12 mouse cellular contexts compared by ENCODE assay signal in the genomic region with DNA sequence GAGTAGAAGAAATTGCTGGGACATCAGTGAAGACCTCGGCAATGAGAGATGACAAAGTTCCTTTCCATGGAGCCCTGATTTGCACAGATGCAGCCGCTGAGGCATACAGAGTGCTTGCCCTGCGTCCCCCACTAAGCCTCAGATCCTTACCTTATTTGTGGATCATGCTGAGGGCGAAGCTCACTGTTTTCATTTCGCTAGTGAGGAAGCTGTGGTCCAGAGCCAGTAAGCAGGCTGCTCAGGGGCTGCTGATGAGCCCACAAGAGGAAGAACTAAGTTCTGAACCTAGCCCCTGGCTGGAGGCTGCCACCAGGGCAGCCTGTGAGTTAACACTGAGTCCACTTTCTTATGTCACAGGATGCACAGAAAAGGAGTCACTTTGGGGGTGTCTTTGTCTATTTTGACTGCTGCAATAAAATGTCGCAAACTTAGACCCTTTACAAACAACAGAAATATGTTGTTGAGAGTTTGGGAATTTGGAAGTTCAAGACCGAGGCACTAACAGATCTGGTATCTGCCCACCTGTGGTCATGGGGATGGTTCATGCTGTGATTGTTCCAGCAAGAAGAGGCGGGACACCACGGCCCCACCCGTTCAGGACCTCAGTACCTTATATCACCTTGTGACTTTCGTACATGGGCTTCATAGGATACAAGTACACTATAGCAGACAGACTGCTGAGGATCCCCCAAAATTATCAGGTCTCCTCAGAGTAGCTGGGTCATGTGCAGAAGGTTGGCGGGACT.
DNase-seq lines count a peak whose midpoint lies in the region; ATAC-seq lines count a peak whose summit lies in the region.
"Had no signal": no experiment of that assay in that cellular context is flagged by ENCODE, and none has a peak within 500 bp of the region (broad histone marks: within the 10 kb centered on the region; RNA-seq: fewer than 3 reads in every experiment).

No protein-coding gene starts in this region.

- H3K4me2 ChIP-seq in heart, embryonic 13.5 days: no peak overlapping the region
- H3K4me2 ChIP-seq in liver, embryonic 16.5 days (ENCODE audit: low read depth, low read length): 0 out of 2 replicates have a peak overlapping the region, but pooled peaks have one; percentile 22
- H3K4me2 ChIP-seq in forebrain, embryonic 11.5 days (ENCODE audit: low read depth, low read length, severe bottlenecking): no peak overlapping the region
- H3K4me2 ChIP-seq: hindbrain, embryonic 12.5 days; neural tube, embryonic 15.5 days had no signal

- no peak for ATAC-seq in heart, embryonic 13.5 days (ENCODE audit: extremely low read depth, insufficient number of reproducible peaks, low FRiP score, low TSS enrichment)
- ATAC-seq in liver, embryonic 16.5 days (ENCODE audit: low read depth): peak; percentile 12; the same call in 1 of the 2 replicates
- no peak for ATAC-seq in forebrain, embryonic 11.5 days (replicated peaks; ENCODE audit: low FRiP score)

- H3K4me3 ChIP-seq in heart, embryonic 13.5 days: no peak overlapping the region
- no peak overlapping the region for H3K4me3 ChIP-seq in embryonic facial prominence, embryonic 10.5 days
- H3K4me3 ChIP-seq in liver, embryonic 16.5 days (ENCODE audit: low read depth, low read length): no peak overlapping the region
- H3K4me3 ChIP-seq in forebrain, embryonic 11.5 days (ENCODE audit: low read depth, low read length): no peak overlapping the region
- H3K4me3 ChIP-seq: hindbrain, embryonic 12.5 days; neural tube, embryonic 15.5 days had no signal

- peak overlapping the region; percentile 41; the same call in 1 of the 2 replicates for H3K27ac ChIP-seq in heart, embryonic 13.5 days (replicated peaks)
- peak overlapping the region; percentile 57 for H3K27ac ChIP-seq in embryonic facial prominence, embryonic 10.5 days (replicated peaks)
- peak overlapping the region; percentile 77 for H3K27ac ChIP-seq in liver, embryonic 16.5 days (ENCODE audit: low read length)
- H3K27ac ChIP-seq in forebrain, embryonic 11.5 days (ENCODE audit: low read depth, low read length): no peak overlapping the region
- H3K27ac ChIP-seq: hindbrain, embryonic 12.5 days; neural tube, embryonic 15.5 days had no signal

- no peak for DNase-seq in heart, postnatal 36 days
- DNase-seq in 416B (ENCODE audit: low read depth): peak; percentile 49
- no peak for DNase-seq in embryonic facial prominence, embryonic 10.5 days (ENCODE audit: low spot score)
- DNase-seq in forebrain, embryonic 11.5 days (ENCODE audit: low spot score): no peak
- DNase-seq in layer of hippocampus, postnatal 14 days (ENCODE audit: low spot score in 2 of 2): no peak
- DNase-seq in gastrocnemius, adult 8-10 months (ENCODE audit: low spot score in 2 of 2): no peak
- DNase-seq: thymus, postnatal 25 days had no signal

- H3K9me3 ChIP-seq in heart, embryonic 13.5 days: no peaks in the 10 kb centered on the region
- H3K9me3 ChIP-seq in embryonic facial prominence, embryonic 10.5 days: peaks cover 4% of the 10 kb centered on the region; the same call in 1 of the 2 replicates
- H3K9me3 ChIP-seq in liver, embryonic 16.5 days (replicated peaks; ENCODE audit: control insufficient read depth, low read length): no peaks in the 10 kb centered on the region
- no peaks in the 10 kb centered on the region; the same call in 1 of the 2 replicates for H3K9me3 ChIP-seq in forebrain, embryonic 11.5 days (ENCODE audit: control insufficient read depth, low read length)
- H3K9me3 ChIP-seq: G1E; neural tube, embryonic 15.5 days had no signal

- H3K36me3 ChIP-seq in heart, embryonic 13.5 days: no peaks in the 10 kb centered on the region
- H3K36me3 ChIP-seq in embryonic facial prominence, embryonic 10.5 days (replicated peaks): no peaks in the 10 kb centered on the region
- no peaks in the 10 kb centered on the region for H3K36me3 ChIP-seq in liver, embryonic 16.5 days (ENCODE audit: control insufficient read depth, insufficient read depth)
- H3K36me3 ChIP-seq in forebrain, embryonic 11.5 days (ENCODE audit: control insufficient read depth, insufficient read depth, low read length): no peaks in the 10 kb centered on the region
- H3K36me3 ChIP-seq: G1E; hindbrain, embryonic 12.5 days; neural tube, embryonic 15.5 days had no signal

- peaks cover 39% of the 10 kb centered on the region for H3K4me1 ChIP-seq in heart, embryonic 13.5 days
- peaks cover 30% of the 10 kb centered on the region for H3K4me1 ChIP-seq in embryonic facial prominence, embryonic 10.5 days
- H3K4me1 ChIP-seq in liver, embryonic 16.5 days (ENCODE audit: control insufficient read depth, low read depth, low read length): peaks cover 35% of the 10 kb centered on the region
- no peaks in the 10 kb centered on the region for H3K4me1 ChIP-seq in forebrain, embryonic 11.5 days (replicated peaks; ENCODE audit: control insufficient read depth, insufficient read depth, low read length)

- intact Hi-C loops in heart, postnatal 36 days (cut with DNase I): loop anchor here (1.0 kb wide), 1 partner anchor 482 kb away; no protein-coding TSS in a partner anchor

- WGBS in heart, embryonic 13.5 days: 74% methylated on average over 12 of the region's 12 CpGs
- 76% methylated on average over 12 of the region's 12 CpGs for whole genome bisulfite sequencing in embryonic facial prominence, embryonic 10.5 days
- WGBS in liver, embryonic 16.5 days (ENCODE audit: insufficient replicate concordance): 58% methylated on average over 12 of the region's 12 CpGs
- WGBS in forebrain, embryonic 11.5 days: 83% methylated on average over 12 of the region's 12 CpGs

- H3K27me3 ChIP-seq in heart, embryonic 13.5 days (replicated peaks): no peaks in the 10 kb centered on the region
- no peaks in the 10 kb centered on the region for H3K27me3 ChIP-seq in embryonic facial prominence, embryonic 10.5 days (replicated peaks; ENCODE audit: low read depth, poor library complexity, severe bottlenecking)
- H3K27me3 ChIP-seq in liver, embryonic 16.5 days (ENCODE audit: control insufficient read depth, insufficient read depth, low read depth, low read length): no peaks in the 10 kb centered on the region
- H3K27me3 ChIP-seq in forebrain, embryonic 11.5 days (ENCODE audit: control insufficient read depth, insufficient read depth, low read length): no peaks in the 10 kb centered on the region
- H3K27me3 ChIP-seq: hindbrain, embryonic 12.5 days; neural tube, embryonic 15.5 days had no signal

- no peak overlapping the region for H3K9ac ChIP-seq in heart, embryonic 13.5 days
- no peak overlapping the region; the same call in 1 of the 2 replicates for H3K9ac ChIP-seq in liver, embryonic 16.5 days (ENCODE audit: low read depth, low read length)
- H3K9ac ChIP-seq in forebrain, embryonic 11.5 days (ENCODE audit: low read length): no peak overlapping the region
- H3K9ac ChIP-seq: hindbrain, embryonic 12.5 days; neural tube, embryonic 15.5 days had no signal
